Mouse (Mus musculus) testis, adult 2 months (tissue): Measurements from ENCODE around the gene Kdm5b.

Experiments
- CTCF ChIP-seq: fragments of 200-500 bp; IDR thresholded peaks from 2 replicates; pipeline ENCODE4 v1.5.1; 2012; ENCODE audit warnings: low read depth, mild to moderate bottlenecking, inconsistent platforms, low read length, moderate library complexity; ENCODE audit not compliant: control insufficient read depth, insufficient read depth, insufficient replicate concordance
- POLR2A ChIP-seq: fragments of 200-500 bp; IDR thresholded peaks from 2 replicates; pipeline ENCODE4 v1.6.1; 2012; ENCODE audit warnings: low read depth, mild to moderate bottlenecking, inconsistent platforms, low read length, moderate library complexity; ENCODE audit not compliant: control insufficient read depth

GRCm38 (mm10) chr1:134524424-134524823 is 35.5 kb upstream of the Kdm5b start:
- TF ChIP-seq POLR2A (no peak), CTCF (peak; percentile 16; the same call in 1 of the 2 replicates)
